Mouse (Mus musculus): Measurements from ENCODE around the gene Sln.

Sln gene

DNA sequence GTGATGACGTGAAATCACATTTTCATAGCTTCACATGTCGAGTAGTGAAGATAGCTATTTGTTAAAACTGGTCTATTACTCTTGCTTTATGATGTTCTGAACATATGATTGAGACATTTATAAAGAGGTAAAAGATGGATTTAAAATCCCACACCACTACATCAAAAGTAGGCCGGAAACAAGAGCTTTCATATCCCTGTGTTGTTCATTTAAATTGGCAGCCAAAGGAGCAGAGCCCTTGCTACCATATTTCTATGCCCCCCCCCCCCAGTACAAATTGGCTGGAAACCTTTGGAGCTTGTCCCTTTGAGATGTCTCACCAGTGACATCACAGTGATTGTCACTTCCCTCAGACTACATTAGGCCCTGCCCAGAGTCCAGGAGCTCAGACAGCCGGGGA is at the start of gene Sln:
Gene Sln, plus strand, starts transcription at position 301 of the 400 bp plus-strand sequence.
- CTCF ChIA-PET = no interaction called here

DNA sequence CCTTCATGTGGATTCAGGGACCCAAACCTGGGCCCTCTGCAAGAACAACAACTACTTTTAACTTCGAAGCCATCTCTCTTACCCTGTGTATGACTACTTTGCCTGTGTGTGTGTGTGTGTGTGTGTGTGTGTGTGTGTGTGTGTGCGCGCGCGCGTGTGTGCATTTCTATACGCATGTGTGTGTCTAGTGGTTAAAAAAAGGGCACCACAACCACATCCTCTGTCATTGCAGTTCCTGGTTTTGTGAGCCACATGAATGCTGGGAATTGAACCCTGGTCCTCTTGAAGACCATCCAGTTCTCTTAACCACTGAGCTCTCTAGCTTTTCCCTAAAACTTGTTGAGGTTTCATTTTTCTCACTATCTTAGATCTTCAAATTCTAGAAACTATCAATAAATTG is 47.0 kb upstream of the Sln start:
- CTCF ChIA-PET = no interaction called here

DNA sequence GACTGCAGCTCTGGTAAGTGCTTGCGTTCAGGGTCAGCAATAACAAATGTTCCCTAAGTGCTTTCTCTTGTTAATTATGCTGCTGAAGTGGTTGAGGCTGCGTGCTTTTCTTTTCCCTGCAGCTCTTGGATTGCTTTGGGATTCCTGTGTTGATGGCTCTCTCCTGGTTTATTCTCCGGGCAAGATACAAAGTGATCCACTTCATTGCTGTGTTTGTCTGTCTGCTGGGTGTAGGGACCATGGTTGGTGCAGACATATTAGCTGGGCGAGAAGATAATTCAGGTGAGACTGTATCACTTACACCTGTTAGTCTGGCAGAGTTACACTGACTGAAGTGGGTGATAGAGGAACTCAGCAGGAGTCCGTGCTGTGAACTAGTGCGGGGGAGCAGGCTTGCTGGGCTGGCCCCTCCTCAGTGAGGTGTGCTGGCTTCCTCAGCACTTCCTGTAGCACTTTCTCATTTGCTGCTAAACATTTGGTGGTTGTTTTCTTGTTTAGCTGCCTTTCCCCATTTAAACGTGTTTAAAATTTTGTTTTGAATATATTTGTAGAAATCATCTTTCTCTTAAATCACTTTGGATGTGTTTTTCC is 43.4 kb upstream of the Sln start:
- CTCF ChIA-PET = no interaction called here

DNA sequence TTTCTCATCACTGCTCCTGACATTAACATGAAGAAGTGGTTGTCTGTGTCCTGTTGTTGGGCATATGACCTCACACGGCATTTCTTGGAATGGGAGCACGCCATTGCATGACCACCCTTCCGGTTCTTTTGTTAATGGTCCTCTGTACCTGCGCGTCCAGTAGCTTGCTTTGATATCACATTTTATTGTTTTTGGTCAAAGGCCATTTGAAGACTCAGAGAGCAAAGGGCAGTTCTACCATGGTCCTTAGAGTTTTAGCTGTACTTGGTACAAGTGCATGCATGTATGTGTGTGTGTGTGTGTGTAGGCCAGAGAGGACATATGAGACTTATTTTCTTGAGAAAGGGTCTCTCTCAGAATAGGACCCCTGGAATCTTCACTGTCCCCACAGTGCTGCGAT is 36.5 kb upstream of the Sln start:
- CTCF ChIA-PET = no interaction called here

DNA sequence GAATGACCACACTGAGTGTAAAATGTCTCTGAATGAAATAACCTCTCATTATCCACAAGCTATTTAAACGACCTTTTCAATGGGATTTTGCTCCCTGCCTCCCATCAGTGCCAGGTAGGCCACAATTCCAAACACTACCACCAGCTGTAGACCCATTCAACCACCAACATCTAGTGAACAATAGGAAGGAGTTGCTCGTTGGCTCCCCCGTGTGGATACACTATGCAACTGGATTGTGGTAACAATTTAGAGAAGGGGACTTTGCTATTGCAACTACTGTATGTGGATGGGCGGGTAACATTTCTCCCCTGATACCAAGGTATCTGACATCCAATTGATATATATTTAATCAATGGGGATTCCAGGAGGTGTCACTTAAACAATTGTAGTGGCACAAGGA is 31.2 kb upstream of the Sln start:
- CTCF ChIA-PET = no interaction called here

DNA sequence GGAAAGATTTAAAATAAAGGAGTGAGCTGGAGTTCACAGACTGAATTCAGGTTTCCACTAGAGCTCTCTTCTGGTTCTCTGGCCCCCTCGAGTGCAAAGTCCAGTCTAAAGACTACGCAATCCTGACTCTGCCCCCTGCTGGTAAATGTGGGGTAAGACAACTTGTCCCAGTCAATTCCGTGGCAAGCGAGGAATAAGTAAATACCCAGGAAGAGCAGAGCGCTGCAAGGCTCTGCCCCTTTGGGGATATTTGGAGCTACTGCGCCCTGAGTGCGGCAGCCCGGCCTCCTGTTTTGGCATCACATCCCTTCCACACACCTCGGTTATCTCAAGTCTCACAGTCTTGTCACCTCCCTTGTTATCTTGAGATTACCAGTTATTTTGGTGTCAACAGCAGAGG is 24.6 kb upstream of the Sln start:
- CTCF ChIA-PET = interaction anchor here (1.4 kb wide), 1 partner anchor 155 kb away, joined by 3 read pairs; the partner anchor contains the start of gene Cul5

DNA sequence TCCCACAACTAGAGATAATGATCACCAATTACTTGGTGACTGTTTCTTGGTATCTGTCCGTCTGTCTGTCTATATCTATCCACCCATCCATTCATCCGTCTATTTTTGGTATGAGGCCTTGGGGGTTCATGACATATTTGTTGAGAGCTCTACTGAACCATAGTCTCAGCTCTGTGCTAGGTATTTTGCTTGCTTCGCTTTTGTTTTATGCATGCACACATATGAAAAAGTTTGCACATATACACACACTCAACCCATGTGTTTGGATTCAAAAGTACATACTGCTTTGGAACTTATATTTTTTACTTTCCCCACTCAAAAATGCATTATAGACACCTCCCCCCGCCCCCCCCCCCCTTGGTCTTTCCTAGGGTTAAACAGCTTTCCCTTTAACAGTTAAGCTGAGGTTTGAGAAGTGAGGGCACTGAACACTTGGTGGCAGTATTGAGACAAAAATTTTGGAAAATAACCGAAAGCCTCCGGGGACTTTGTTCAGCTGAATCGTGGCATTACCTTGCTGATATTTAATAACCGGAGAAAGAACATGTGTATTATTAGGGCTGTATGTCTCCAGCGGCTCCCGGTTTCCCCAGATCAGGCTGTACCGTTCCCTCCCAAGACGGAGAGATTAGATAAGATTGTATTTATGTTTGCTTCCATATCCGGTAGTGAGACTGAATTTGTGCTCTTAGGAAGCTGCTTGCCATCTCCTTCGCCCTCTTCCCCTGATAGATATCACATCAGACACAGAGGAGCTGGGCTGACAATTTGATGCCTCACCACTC is 20.7 kb upstream of the Sln start:
- CTCF ChIA-PET = no interaction called here

DNA sequence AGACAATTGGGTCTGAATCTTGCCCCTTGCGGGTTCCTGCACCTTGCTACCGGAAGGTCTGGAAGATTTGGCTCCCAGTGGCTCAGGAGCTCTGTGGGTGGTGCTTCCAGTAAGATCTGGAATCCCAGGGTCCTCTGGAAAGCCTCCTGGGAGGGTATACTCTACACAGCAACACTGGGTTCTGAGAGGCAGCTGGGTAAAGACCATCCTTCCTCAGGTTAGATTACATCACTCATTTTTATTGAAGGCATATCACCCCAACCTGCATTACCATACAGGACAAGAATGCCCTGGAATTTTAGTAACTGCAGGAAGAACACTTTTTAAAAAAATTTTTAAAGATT is 20.1 kb upstream of the Sln start:
- CTCF ChIA-PET = no interaction called here

DNA sequence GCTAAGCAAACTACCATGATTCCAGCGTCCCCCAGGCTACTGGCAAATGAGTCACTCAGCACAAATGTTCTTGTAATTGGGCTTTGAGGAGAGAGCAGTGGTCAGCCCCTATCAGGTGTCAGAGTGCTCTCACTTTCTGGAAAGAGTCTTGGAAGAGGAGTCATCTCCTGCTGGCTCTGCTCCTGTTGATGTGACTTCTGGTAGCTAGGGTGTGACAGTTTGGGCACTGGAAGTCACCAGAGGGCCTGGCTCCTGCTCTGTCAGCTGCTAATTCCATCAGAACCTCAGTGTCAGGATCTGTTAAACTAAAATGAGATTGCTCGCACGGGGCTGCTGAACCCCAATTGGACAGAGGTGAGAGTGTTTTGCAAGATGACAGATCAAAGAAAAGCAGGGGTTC is 14.9 kb upstream of the Sln start:
- CTCF ChIA-PET = no interaction called here

DNA sequence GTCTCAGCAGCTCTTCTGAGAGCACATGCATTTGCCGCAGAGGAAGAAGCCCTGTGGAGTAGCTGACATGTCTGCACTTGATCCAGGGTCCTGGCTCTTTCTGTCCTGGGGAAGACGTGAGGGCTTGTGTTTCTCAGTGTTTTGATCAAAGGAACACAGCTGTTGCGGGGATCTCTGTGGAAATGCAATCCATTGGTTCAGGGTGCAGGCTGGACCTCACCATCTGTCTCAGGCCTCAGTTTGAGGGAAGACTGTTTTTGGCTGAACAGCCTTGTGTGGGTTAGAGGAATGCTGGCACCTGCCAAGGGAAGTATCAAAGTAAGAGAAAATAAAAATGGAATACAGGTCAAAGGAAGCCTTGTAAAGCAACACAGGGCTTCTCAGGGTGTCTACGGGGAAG is 14.0 kb upstream of the Sln start:
- CTCF ChIA-PET = no interaction called here

DNA sequence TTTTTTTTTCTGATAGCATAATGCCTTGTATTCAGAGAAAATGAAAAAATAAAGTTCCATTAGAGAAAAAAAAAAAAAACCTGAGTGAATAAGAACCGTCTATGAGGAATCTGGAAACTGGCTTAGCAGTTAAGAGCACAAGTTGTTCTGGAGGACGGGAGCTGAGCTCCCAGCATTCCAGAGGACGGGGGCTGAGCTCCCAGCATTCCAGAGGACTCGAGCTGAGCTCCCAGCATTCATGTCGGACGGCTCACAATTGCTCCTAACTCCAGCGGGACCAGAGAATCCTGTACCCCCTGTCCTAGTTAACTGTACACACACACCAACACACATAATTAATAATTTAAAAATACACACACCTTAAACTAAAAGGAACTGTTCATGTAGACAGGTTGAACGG is 11.1 kb upstream of the Sln start:
- CTCF ChIA-PET = interaction anchor here (0.7 to 1.1 kb wide), 2 partner anchors 12 to 18 kb away, joined by 7 to 8 read pairs; no protein-coding TSS in a partner anchor

DNA sequence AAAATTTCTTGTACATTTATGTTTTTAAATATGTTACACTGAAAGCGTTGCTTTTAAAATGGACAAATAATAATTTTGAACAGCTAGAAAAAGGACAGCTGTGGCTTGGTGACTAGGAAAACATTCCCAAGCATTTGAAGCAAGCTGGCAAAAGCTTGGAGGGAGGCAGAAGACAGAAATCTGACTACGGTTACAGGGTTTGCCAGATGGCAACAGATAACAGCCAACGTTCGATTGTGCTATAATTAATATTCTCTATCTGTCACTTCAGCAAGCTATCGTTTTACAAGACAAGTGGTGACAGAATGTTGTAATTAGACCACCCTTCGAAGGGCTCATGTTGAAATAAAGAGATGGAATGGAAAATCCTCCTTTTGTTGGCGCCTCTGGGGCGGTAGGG is 1.4 kb upstream of the Sln start:
- CTCF ChIA-PET = no interaction called here

DNA sequence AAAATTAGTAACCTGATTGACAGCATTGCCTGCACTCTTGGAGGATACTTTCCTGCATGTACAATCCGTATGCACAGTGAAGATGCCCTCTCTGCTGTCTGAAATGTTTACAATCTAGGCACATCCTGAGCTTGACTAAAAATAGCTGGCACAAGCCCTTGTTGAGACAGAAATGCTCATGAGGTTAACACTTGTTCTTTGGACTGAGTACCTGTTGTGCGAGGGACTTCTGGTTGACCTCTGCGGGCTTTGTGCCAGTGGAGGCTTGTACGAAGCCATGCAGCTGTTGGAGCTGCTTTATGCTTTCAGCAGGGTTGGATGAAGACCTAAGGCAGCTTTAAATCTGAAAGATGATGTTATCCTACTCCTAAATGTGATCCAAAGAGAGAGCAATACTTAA is 2.2 kb downstream of the Sln start:
- CTCF ChIA-PET = no interaction called here

DNA sequence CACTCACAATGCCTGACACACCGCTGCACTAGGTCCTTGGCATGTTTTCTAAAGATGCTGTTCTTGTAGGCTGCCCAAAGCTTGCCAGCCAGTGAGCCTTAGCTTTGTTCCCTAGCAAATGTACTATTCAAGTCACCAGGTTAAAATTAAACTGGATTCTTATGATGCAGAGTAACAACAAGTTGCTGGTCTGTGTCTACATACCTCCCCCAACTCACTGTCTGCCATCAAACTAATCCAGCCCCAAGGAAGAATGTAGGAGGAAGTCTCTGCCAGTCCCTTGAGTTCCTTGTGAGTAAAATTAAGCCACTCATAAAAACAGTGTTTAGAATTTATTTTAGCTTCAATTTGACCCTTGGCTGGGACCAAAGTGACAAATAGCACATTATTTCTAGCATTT is 3.7 kb downstream of the Sln start:
- CTCF ChIA-PET = no interaction called here

DNA sequence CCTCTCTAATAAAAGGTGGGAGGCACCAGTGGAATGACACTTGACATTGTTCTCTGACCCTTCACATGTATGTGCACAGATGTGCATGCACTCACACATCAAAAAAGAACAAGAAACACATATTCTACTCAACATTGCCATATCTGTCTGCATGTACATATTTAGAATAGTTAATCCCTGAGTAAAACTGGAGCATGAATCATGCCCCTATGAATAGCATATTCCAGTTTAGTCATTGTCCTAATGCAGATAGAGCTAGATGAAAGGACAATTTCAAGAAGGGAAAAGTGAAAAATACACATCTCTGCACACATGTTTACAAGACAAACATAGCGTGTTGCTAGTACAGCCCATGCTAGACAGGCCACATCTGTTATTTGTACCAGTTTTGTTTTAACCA is 4.6 kb downstream of the Sln start:
- CTCF ChIA-PET = no interaction called here

DNA sequence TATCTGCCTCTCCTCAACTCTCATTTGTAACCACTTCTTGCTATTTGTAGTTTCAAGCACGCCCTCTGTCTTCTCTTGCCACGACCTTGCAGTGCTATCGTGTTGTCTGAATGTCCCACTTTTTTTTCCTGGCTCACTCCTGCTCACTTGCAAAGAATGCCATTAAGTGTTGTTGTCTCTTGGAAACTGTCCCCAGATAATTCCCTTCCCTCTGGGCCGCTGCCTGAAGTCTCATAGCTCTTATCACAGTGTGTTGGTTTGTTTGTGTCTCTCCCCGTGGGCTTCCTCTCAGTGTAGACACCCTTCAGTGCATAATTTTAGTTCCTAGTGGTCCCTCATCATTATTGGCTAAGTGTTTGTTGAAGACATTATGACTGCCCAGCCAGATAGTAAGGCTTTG is 7.9 kb downstream of the Sln start:
- CTCF ChIA-PET = no interaction called here

DNA sequence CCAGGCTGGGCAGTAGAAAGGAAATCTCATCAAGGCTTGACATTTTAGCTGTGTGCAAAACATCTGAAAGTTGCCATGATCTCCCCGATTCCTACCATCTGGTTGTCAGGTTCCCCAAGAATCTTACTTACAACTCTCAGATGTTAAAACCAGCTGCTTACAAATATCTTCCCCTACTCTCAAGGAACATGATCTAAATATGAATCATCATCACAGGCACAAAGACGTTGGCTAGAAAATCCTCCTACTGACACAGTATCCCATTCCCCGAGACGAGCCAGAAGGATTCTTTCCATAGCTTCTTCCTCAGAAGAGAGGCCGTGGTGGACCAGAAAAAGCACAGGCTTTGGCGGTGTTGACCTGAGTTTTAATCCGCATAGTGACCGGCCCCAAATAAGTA is 23.3 kb downstream of the Sln start:
- CTCF ChIA-PET = no interaction called here

DNA sequence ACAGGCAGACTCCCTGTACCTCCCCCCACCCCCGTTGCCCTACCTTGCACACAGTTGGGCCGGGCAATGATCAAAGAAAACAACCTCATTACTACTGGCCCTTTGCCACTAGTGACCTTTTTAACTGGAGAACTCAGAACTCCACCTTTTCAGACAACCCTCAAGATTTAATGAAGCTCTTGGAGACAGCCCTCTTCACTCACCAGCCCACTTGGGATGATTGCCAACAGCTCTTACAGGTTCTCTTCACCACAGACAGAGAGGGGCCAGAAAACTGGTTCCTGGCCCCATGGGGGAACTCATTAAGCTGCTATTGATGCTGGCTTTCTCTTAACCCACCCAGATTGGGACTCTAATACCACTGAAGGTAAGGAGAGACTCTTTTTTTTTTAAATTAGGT is 27.5 kb downstream of the Sln start:
- CTCF ChIA-PET = no interaction called here

DNA sequence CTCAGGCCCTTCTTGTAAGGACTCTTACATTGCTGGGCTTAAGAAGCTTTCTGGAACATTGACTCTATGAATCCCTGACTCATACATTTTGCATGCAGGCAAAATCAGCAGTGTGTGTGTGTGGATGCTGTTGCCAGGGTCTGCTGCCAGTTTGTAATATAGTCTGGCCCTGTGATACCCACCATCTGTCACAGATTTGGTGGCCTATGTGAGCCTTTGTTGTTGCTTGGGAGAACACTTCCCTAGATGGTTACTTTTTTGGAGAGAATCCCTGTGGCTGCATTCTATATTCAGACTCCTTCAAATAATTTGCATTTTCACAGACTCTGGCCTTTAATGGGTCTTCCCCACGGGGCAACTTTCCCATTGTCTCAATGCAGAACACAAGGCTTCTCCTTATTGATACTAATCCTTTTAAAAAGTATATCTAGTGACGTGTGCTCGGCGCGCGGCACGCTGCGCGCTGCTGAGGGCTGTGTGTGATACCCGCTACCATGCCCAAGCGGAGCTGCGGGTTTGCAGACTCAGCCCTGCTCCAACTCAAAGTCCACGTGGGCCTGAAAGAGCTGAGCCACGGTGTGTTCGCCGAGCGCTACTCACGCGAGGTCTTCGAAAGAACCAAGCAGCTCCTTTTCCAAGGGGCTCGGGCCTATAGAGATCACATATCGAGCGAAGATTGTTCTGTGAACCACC is 33.8 kb downstream of the Sln start:
- CTCF ChIA-PET = no interaction called here

DNA sequence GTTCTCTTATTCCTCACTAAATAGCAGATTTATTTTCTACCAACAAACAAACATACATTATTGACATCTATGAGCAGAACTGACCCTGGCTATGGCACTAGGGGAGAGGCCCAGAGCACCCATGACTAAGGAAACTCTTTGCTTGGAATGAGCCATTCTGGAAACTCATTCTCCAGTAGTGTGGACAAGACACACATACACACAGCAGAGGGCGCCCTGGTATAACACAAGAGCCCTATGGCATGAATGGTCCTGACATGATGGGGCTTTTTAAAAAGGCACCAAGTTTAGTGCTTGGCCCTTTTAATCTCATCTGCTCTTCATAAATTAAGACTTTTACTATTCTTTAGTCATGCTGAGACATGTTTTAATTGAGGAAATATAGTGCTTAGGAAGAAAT is 40.1 kb downstream of the Sln start:
- CTCF ChIA-PET = no interaction called here

DNA sequence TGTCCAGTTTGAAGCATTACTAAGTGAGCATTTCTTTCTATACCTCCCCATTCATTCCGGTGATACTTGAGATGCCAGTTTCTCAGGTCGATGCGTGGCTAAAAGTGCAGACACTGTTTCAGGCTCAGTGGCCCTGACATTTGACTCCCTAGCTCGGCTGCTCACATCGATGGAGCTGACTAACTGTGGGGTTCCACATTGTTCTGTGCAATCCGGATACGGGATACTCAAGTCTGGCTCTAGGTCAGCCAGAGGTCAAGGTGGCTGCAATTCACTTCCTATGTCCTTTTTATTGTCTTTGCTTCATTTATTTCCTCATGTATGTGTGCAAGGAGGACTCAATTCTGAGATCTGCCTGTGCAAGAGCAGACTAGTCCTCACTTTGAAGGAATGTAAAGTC is 45.9 kb downstream of the Sln start:
- CTCF ChIA-PET = no interaction called here

DNA sequence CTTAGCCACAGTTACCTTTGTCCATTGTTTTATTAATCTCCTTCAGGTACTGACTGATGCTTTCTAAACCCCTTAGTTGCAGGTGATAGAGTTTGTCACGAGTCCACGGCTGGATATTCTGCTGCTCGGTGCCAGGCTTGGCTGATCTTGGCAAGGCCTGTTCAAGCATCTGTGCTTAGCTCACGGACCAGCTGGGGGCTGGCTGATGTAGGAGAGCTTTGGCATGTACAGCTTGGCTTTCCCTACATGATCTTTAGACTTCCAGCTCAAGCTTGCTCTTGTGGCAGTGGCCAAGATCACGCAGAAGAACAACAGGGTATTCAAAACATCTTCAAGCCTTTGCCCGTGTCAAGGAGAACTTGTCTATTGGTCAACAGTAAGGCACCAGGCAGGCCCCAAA is 49.9 kb downstream of the Sln start:
- CTCF ChIA-PET = no interaction called here

DNA sequence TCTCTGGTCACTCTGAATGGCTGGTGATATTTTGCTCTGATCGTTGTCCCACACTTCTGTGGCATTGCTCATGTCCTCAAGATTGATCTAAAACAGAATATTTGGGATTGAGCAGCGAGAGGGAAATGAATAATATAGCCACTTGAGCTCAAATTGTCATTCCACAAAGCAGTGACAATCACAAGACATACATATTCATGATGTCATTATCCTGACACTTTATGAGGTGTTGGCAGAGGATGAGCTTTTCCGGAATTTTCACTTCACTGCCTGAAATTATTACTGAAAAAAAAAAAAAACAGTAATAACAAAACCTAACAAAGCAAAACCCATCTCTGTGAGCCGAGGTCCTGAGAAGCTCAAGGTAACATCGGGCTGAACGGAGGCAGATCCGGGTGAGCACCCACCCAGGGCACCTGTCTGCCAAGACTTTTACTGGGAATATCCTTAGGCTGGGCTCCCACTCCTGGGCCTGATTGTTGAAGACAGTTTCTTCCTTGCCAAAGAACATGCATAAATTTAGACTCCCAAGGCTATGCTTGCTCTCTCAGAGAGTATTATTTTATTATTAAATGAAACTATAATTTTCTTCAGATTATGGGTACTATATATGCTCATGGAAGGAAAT is 53.4 kb downstream of the Sln start:
- CTCF ChIA-PET = no interaction called here
